Comparison of ENCODE assay signal across 8 mouse cellular contexts in genomic region chr12:109399591-109399990, GRCm38 (mm10). TPM values are rescaled to one million over a fixed set of nuclear protein-coding genes. Genes with fewer than 3 reads are reported as not detected.
DNase-seq lines count a peak whose midpoint lies in the region; ATAC-seq and TF ChIP-seq lines count a peak whose summit lies in the region.

No protein-coding gene starts in this region.

- H3K4me3 ChIP-seq in liver, embryonic 15.5 days (replicated peaks): no peak overlapping the region

- no peaks in the 10 kb centered on the region for H3K36me3 ChIP-seq in liver, embryonic 15.5 days (replicated peaks)

- H3K27me3 ChIP-seq in liver, embryonic 15.5 days: no peaks in the 10 kb centered on the region

- no peak for TF ChIP-seq CTCF in brain, embryonic 14.5 days (IDR thresholded peaks at IDR 0.05; ENCODE audit: borderline replicate concordance, extremely low read depth, insufficient read depth, insufficient read length)

- no peaks in the 10 kb centered on the region for H3K9me3 ChIP-seq in liver, embryonic 15.5 days (replicated peaks)

- peak; percentile 58 to 60 for DNase-seq in cerebellum, postnatal 10 days
- no peak for DNase-seq in cerebellum, adult 9-10 months
- DNase-seq in brain, embryonic 14.5 days (ENCODE audit: low read depth): peak; percentile 68
- DNase-seq in gastrocnemius, postnatal 10 days: peak; percentile 77
- DNase-seq in kidney, postnatal 25 days: peak; percentile 52 to 62
- DNase-seq in right cerebral cortex, postnatal 10 days (ENCODE audit: low spot score in 2 of 2): peak; percentile 89
- DNase-seq in urinary bladder, adult 2 months (ENCODE audit: low spot score): no peak

- peaks cover 22% of the 10 kb centered on the region for H3K4me1 ChIP-seq in liver, embryonic 15.5 days (replicated peaks)

- ATAC-seq in liver, embryonic 15.5 days (ENCODE audit: insufficient read depth): no peak

- no peak for TF ChIP-seq POLR2A in brain, embryonic 14.5 days (IDR thresholded peaks at IDR 0.05; ENCODE audit: borderline replicate concordance, extremely low read depth, insufficient read depth, insufficient read length, poor library complexity, severe bottlenecking)

- no peak overlapping the region for H3K9ac ChIP-seq in liver, embryonic 15.5 days

- 23% methylated on average over 22 of the region's 22 CpGs for WGBS in liver, embryonic 15.5 days (ENCODE audit: insufficient replicate concordance)

- 0 out of 2 replicates have a peak overlapping the region, but pooled peaks have one; percentile 3 for H3K27ac ChIP-seq in liver, embryonic 15.5 days (replicated peaks)

- no peak overlapping the region for H3K4me2 ChIP-seq in liver, embryonic 15.5 days

RNA-seq across cellular contexts. Expression of gene Dlk1, which starts 53.0 kb away (rescaled TPM):
- polyA plus RNA-seq in brain, embryonic 14.5 days (2012; rRNA removed): 303 and 331 TPM in 2 replicates
- total RNA-seq in gastrocnemius, postnatal 10 days (2021): 1,000 to 10,000 TPM in 1 of 2 experiments, 100 to 1,000 TPM in 1; 774 to 1,034 TPM
- 455 and 460 TPM in 2 replicates for polyA plus RNA-seq in liver, embryonic 15.5 days (2015; fragmentation: Nextera tagmentation; extraction: Ambion mirVana)
- polyA plus RNA-seq in urinary bladder, adult 2 months (2012; rRNA removed): 8.0 and 10.8 TPM in 2 replicates

Comparison
In these comparisons a context has a peak if more than half of its experiments do, and no peak if none do; other contexts are left out.
1. DNase-seq: peak in cerebellum, postnatal 10 days (2 of 2), brain, embryonic 14.5 days (single experiment), gastrocnemius, postnatal 10 days (single experiment), kidney, postnatal 25 days (2 of 2) and right cerebral cortex, postnatal 10 days (2 of 2); none in cerebellum, adult 9-10 months (single experiment) and urinary bladder, adult 2 months (single experiment).
2. RNA of gene Dlk1, which starts 53.0 kb away (polyA plus RNA-seq): 455 to 460 TPM in liver, embryonic 15.5 days and 303 to 331 TPM in brain, embryonic 14.5 days; 8.0 to 10.8 TPM in urinary bladder, adult 2 months; every median in the first group is over 10 times any median in the second.